Mouse (Mus musculus) neural tube, embryonic 10.5 days (tissue): ENCODE results near the gene Kat6b.
"Not testable (repeated sequence)": the region's sequence is repeated elsewhere in the genome, so short reads cannot be mapped to it uniquely, and the experiment has no call there.

Experiments
- DNase-seq: peaks from one replicate; pipeline ENCODE4 v3.0.0-alpha.2; 2017; ENCODE audit warnings: low spot score; ENCODE audit errors: extremely low spot score

Kat6b gene

GRCm38 (mm10) chr14:21481231-21481630 is at the start of gene Kat6b:
Gene Kat6b (plus strand): TSS chr14:21481434.
- no peak for DNase-seq

GRCm38 (mm10) chr14:21433415-21433814 is 47.8 kb upstream of the Kat6b start:
- no peak for DNase-seq

- DNase-seq: no peak
Observed at GRCm38 (mm10) chr14:21433995-21434394, 47.2 kb upstream of the Kat6b start.

GRCm38 (mm10) chr14:21434686-21435085 is 46.5 kb upstream of the Kat6b start:
- no peak for DNase-seq

GRCm38 (mm10) chr14:21439785-21440184 is 41.4 kb upstream of the Kat6b start:
- no peak for DNase-seq

- DNase-seq: no peak
Observed at GRCm38 (mm10) chr14:21440526-21440925, 40.7 kb upstream of the Kat6b start.

GRCm38 (mm10) chr14:21441772-21442533 is 39.3 kb upstream of the Kat6b start:
- DNase-seq: peak; percentile 22

- DNase-seq: no peak
Observed at GRCm38 (mm10) chr14:21452581-21452980, 28.7 kb upstream of the Kat6b start.

GRCm38 (mm10) chr14:21453896-21454295 is 27.3 kb upstream of the Kat6b start:
- no peak for DNase-seq

GRCm38 (mm10) chr14:21455654-21456350 is 25.4 kb upstream of the Kat6b start:
- DNase-seq: no peak

- DNase-seq: no peak
Observed at GRCm38 (mm10) chr14:21456526-21456925, 24.7 kb upstream of the Kat6b start.

GRCm38 (mm10) chr14:21457876-21458275 is 23.4 kb upstream of the Kat6b start:
- DNase-seq: no peak

- DNase-seq: no peak
Observed at GRCm38 (mm10) chr14:21458696-21459095, 22.5 kb upstream of the Kat6b start.

- no peak for DNase-seq
Observed at GRCm38 (mm10) chr14:21459163-21459562, 22.1 kb upstream of the Kat6b start.

GRCm38 (mm10) chr14:21462398-21462797 is 18.8 kb upstream of the Kat6b start:
- no peak for DNase-seq

- DNase-seq: no peak
Observed at GRCm38 (mm10) chr14:21463117-21463712, 18.0 kb upstream of the Kat6b start.

GRCm38 (mm10) chr14:21470386-21470785 is 10.8 kb upstream of the Kat6b start:
- DNase-seq: no peak

- no peak for DNase-seq
Observed at GRCm38 (mm10) chr14:21471975-21472374, 9.3 kb upstream of the Kat6b start.

- not testable (repeated sequence) for DNase-seq
Observed at GRCm38 (mm10) chr14:21474593-21475132, 6.6 kb upstream of the Kat6b start.

GRCm38 (mm10) chr14:21477181-21477580 is 4.1 kb upstream of the Kat6b start:
- DNase-seq: no peak

- DNase-seq: no peak
Observed at GRCm38 (mm10) chr14:21479566-21479965, 1.7 kb upstream of the Kat6b start.

- DNase-seq: no peak
Observed at GRCm38 (mm10) chr14:21480191-21480590, 1.0 kb upstream of the Kat6b start.
